Mouse (Mus musculus) testis, adult 2 months (tissue): ENCODE measurements around the gene Lemd1.

Source experiments
- CTCF ChIP-seq: fragments of 200-500 bp; IDR thresholded peaks from 2 replicates; pipeline ENCODE4 v1.5.1; 2012; ENCODE audit warnings: low read depth, mild to moderate bottlenecking, inconsistent platforms, low read length, moderate library complexity; ENCODE audit not compliant: control insufficient read depth, insufficient read depth, insufficient replicate concordance
- POLR2A ChIP-seq: fragments of 200-500 bp; IDR thresholded peaks from 2 replicates; pipeline ENCODE4 v1.6.1; 2012; ENCODE audit warnings: low read depth, mild to moderate bottlenecking, inconsistent platforms, low read length, moderate library complexity; ENCODE audit not compliant: control insufficient read depth

DNA sequence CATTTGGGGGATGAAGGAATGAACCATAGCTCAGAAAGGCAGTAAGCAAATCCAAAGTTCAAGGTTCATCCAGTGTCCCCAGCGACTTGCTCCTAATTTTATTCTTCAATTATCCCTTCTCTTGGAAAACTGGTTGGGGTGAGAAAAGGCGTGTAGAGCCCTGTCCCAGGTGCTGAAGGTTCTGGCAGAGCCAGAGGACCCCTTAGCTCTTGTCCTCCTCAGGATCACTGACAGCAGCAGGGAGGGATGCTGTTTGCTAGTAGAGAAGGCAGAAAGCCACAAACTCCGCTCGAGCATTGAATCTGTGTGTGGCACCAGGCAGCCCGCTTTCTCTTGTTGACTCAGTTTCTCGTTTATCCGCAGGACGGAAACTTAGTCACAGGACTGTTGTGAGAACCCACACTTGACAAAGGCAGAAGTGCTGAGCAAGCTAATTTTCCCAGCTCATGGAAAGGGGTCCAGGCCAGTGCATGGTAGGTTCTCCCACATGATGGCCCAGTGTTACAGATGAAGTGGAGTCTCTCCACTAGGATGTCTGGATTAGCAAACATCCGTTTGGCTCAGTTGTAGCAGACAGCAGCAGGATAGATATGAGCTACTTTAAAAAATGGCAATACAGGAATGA, 2.7 kb upstream of the Lemd1 start:
- TF ChIP-seq CTCF = no peak
- TF ChIP-seq POLR2A = no peak
